Mouse (Mus musculus) embryonic facial prominence, embryonic 13.5 days (tissue): Measurements from ENCODE around the gene Tjap1. TPM values are rescaled to one million over a fixed set of nuclear protein-coding genes. Genes with fewer than 3 reads are reported as not detected.

Source experiments
- ATAC-seq: fragments of 200-750 bp; cut with Nextera tagmentation; 2 replicates; pipeline ENCODE4 v1.8.0; 2017; ENCODE audit warnings: low read depth; ENCODE audit not compliant: insufficient number of reproducible peaks, insufficient read depth, low FRiP score, low TSS enrichment
- H3K27ac ChIP-seq: fragments of 300-500 bp; sonication (generic); 2 replicates; pipeline ENCODE4 v1.5.1; 2015; ENCODE audit warnings: moderate library complexity, mild to moderate bottlenecking, inconsistent platforms
- H3K27me3 ChIP-seq: fragments of 300-500 bp; sonication (generic); 2 replicates; pipeline ENCODE4 v1.6.1; 2015; ENCODE audit warnings: mild to moderate bottlenecking, inconsistent platforms
- H3K36me3 ChIP-seq: fragments of 300-500 bp; sonication (generic); 2 replicates; pipeline ENCODE4 v1.6.1; 2015; ENCODE audit warnings: mild to moderate bottlenecking, inconsistent platforms
- H3K4me1 ChIP-seq: fragments of 300-500 bp; sonication (generic); 2 replicates; pipeline ENCODE4 v1.6.1; 2015; ENCODE audit warnings: inconsistent platforms
- H3K4me2 ChIP-seq: fragments of 300-500 bp; sonication (generic); 2 replicates; pipeline ENCODE4 v1.6.1; 2015; ENCODE audit warnings: moderate library complexity, mild to moderate bottlenecking, inconsistent platforms
- H3K4me3 ChIP-seq: fragments of 300-500 bp; sonication (generic); 2 replicates; pipeline ENCODE4 v1.5.1; 2015; ENCODE audit warnings: mild to moderate bottlenecking, inconsistent platforms
- H3K9ac ChIP-seq: fragments of 300-500 bp; sonication (generic); 2 replicates; pipeline ENCODE4 v1.6.1; 2015; ENCODE audit warnings: mild to moderate bottlenecking, inconsistent platforms
- H3K9me3 ChIP-seq: fragments of 300-500 bp; sonication (generic); 2 replicates; pipeline ENCODE4 v1.6.1; 2016; ENCODE audit warnings: inconsistent platforms
- WGBS: fragments of 180-500 bp; shearing (Covaris S2); methylation state at CpG from one replicate; pipeline ENCODE4 v1.1.7; 2015; ENCODE audit warnings: mixed read lengths; 5-methylcytosine and 5-hydroxymethylcytosine counted together
- polyA plus RNA-seq: library from polyadenylated mRNA; unstranded; fragments of >200 nt; fragmentation: Nextera tagmentation; extraction: Ambion mirVana; gene quantifications from 2 replicates; pipeline ENCODE4 v1.2.1, GENCODE M21; 2015

The Tjap1 gene
- polyA plus RNA-seq, 1 experiment from 2014 or later, result 57.9 TPM

DNA sequence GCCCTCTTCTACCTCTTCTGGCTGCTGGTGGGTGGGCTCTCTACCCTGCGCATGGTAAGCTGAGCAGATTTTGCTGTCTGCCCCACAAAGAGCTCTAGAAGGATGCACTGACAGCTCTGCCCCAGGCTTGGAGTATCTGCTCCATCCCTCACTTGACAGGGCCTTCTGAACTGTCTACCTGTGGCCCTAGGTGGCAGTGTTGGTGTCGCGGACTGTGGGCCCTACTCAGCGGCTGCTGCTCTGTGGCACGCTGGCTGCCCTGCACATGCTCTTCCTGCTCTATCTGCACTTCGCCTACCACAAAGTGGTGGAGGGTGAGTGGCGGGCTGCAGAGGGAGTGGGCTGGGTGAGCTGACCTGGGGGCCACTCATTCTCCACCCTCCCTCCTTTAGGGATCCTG lies 31.7 kb downstream of the Tjap1 start:
- peaks cover 44% of the 10 kb centered on the region for H3K36me3 ChIP-seq
- no peak overlapping the region for H3K27ac ChIP-seq
- H3K4me3 ChIP-seq, result no peak overlapping the region
- no peak for ATAC-seq
- no peaks in the 10 kb centered on the region for H3K9me3 ChIP-seq
- no peak overlapping the region for H3K9ac ChIP-seq
- no peak overlapping the region; the same call in 1 of the 2 replicates for H3K4me2 ChIP-seq
- H3K27me3 ChIP-seq, result peaks cover 22% of the 10 kb centered on the region
- peaks cover 37% of the 10 kb centered on the region for H3K4me1 ChIP-seq
- 80% methylated on average over 7 of the region's 7 CpGs for WGBS

DNA sequence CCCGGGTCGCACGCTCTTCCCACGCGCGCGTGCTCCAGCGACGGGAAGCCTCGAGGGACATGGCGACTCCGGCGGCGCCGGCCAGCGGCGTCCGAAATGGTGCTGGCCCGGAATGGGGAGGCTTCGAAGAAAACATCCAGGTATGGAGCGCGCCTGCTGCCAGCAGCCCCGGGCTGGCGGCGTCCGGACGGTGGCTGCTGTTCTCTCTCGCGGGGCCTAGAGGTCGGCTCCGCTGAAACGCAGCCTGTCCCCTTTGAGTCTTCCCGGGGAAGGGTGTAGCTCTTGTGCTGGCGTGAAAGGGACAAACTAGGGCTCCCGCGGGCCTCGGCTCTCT lies 34.7 kb downstream of the Tjap1 start:
- Histone ChIP-seq H3K27me3 (no peaks in the 10 kb centered on the region), H3K9me3 (no peaks in the 10 kb centered on the region), H3K4me3 (peak overlapping the region; percentile 91), H3K4me1 (peaks cover 28% of the 10 kb centered on the region), H3K27ac (peak overlapping the region; percentile 80), H3K9ac (peak overlapping the region; percentile 97), H3K36me3 (peaks cover 71% of the 10 kb centered on the region), H3K4me2 (peak overlapping the region; percentile 74)
- under 1% methylated on average over 37 of the region's 37 CpGs for WGBS
- ATAC-seq, result peak; percentile 22; the same call in 1 of the 2 replicates

DNA sequence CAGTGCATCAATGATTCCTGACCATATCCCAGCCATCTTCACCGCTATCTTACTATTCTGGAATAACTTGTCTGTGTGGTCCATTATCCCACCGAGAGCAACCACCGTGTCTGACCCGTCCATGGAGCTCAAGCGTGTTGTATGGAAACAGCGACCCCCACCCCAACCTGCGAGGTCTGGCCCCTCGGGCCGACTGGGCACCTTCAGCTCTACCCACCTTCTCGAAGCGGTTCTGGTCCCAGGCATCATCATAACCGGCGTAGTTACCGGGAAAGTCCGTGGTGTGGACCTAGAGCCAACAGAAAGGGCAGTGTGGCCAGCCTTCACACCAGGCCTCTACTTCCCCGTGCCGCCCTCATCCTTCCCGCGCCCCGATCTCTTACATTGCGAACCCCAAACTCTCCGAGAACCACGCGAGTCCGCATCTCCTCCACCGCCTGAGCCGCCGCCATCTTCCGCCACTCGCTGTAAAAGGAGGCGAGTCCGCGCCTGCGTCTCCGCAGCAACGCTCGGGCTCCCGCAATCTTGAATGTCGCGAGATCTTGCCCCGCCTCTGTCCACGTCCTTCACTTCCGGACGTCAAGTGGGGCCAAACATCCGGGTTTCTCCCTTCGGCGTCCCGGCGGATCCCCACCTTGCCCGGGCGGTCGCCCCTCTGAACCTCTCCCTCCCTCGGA lies 35.2 kb downstream of the Tjap1 start, which contains the start of the genes Polr1c and Yipf3:
Gene Polr1c (minus strand): TSS at position 543 of the 677 bp plus-strand sequence.
Gene Yipf3 (plus strand): TSS at position 569 of the 677 bp plus-strand sequence.
- Histone ChIP-seq H3K36me3 (peaks cover 76% of the 10 kb centered on the region), H3K9me3 (no peaks in the 10 kb centered on the region), H3K27ac (peak within 1 kb of the TSS; percentile 80), H3K4me1 (peaks cover 26% of the 10 kb centered on the region), H3K4me2 (peak within 1 kb of the TSS; percentile 74), H3K9ac (peak within 1 kb of the TSS; percentile 97), H3K27me3 (no peaks in the 10 kb centered on the region), H3K4me3 (peak within 1 kb of the TSS; percentile 91)
- under 1% methylated on average over 53 of the region's 53 CpGs for WGBS
- ATAC-seq, result peak; percentile 83

DNA sequence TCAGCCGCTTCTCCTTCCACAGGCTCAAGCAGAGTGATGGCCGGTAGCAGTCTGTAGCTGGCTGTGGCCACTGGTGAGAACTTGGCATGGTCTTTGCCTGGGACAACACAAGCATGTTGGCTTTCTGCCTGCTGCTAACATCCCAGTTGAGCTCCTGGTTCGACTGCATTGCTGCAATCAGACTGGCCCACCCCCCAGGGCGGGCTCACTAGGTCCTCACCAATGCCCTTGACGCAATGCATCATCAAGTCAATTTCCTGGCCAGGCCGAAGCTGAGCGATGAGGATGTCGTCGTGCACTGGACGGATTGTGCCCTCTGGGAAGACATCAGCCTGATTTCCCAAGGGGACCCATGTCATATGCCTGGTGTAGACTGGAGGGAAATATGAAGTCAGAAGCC lies 38.2 kb downstream of the Tjap1 start:
- Histone ChIP-seq H3K4me1 (peaks cover 22% of the 10 kb centered on the region), H3K4me2 (no peak overlapping the region), H3K27ac (no peak overlapping the region), H3K9ac (0 out of 2 replicates have a peak overlapping the region, but pooled peaks have one; percentile 11), H3K9me3 (no peaks in the 10 kb centered on the region), H3K27me3 (no peaks in the 10 kb centered on the region), H3K4me3 (no peak overlapping the region), H3K36me3 (peaks cover 77% of the 10 kb centered on the region)
- ATAC-seq, result no peak
- WGBS, result 78% methylated on average over 10 of the region's 10 CpGs

DNA sequence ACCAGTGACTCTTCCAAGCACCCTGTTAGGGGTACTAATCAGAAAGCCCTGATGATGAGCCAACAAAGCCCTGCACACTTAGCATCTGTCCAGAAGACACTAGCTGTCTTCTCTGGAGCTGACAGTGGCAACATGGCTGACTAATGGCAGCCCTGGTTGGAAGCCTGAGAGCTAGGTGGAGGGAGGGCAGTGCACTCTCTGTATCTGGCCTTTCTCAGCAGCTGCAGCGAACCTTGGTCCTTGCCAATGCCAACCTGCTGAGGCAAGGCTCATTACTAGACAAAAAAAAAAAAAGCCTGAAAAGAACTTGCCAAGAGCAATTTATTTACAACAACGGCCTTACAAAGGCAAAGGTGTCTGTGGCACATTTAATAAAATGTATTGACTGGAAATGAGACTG lies 39.2 kb downstream of the Tjap1 start:
- no peak for ATAC-seq
- no peak overlapping the region for H3K9ac ChIP-seq
- H3K27me3 ChIP-seq, result no peaks in the 10 kb centered on the region
- no peak overlapping the region for H3K4me3 ChIP-seq
- H3K27ac ChIP-seq, result no peak overlapping the region
- 81% methylated on average over 2 of the region's 2 CpGs for WGBS
- peaks cover 12% of the 10 kb centered on the region for H3K4me1 ChIP-seq
- H3K4me2 ChIP-seq, result no peak overlapping the region
- no peaks in the 10 kb centered on the region for H3K9me3 ChIP-seq
- H3K36me3 ChIP-seq, result peaks cover 80% of the 10 kb centered on the region

DNA sequence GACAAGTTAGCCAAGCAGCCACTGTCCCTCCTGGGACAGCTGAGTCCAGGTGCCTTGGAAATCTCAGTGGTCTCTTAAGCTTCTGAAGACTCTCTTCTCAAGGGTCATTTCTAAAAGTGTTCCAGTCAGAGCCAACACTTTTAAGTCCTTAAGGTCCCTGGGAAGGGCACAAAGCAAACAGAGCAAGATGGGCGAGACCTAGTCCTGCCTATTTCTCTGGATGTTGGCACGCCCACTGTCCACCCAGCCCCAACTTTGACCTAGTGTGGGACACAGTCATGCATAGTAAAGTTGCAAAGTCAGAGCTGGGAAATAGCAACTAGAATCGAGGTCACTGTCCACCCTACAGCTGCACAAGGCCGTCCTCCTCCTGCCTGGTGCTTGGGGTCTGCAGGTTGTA lies 39.8 kb downstream of the Tjap1 start:
- Histone ChIP-seq H3K4me3 (no peak overlapping the region), H3K27me3 (no peaks in the 10 kb centered on the region), H3K4me1 (peaks cover 11% of the 10 kb centered on the region), H3K9me3 (no peaks in the 10 kb centered on the region), H3K9ac (no peak overlapping the region), H3K4me2 (no peak overlapping the region), H3K36me3 (peaks cover 87% of the 10 kb centered on the region), H3K27ac (no peak overlapping the region)
- WGBS, result 87% methylated on average over 4 of the region's 4 CpGs
- no peak for ATAC-seq

DNA sequence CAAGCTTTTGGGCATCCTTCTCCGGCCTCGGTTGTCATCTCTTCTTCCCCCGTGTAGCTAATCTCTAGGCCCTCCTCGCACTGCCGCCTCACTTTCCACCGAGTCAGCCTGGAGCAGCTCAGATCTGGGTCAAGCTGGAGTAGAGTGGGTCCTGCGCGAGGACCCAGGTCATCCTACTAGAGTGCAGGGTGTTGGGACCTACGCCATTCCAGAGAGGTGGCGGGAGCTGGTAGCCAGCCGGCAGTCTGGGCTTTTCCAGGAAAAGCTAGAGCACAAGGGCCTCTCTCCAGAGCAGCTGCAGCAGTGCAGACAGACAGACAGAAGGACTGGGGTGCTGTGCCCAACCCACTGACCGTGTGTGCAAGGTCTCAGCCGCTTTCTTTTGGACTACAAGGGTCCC lies 40.6 kb downstream of the Tjap1 start:
- H3K27ac ChIP-seq, result no peak overlapping the region
- H3K36me3 ChIP-seq, result peaks cover 93% of the 10 kb centered on the region
- no peaks in the 10 kb centered on the region for H3K9me3 ChIP-seq
- H3K4me1 ChIP-seq, result peaks cover 11% of the 10 kb centered on the region
- ATAC-seq, result no peak
- H3K4me3 ChIP-seq, result no peak overlapping the region
- H3K4me2 ChIP-seq, result no peak overlapping the region
- H3K27me3 ChIP-seq, result no peaks in the 10 kb centered on the region
- H3K9ac ChIP-seq, result no peak overlapping the region
- WGBS, result 84% methylated on average over 13 of the region's 13 CpGs

DNA sequence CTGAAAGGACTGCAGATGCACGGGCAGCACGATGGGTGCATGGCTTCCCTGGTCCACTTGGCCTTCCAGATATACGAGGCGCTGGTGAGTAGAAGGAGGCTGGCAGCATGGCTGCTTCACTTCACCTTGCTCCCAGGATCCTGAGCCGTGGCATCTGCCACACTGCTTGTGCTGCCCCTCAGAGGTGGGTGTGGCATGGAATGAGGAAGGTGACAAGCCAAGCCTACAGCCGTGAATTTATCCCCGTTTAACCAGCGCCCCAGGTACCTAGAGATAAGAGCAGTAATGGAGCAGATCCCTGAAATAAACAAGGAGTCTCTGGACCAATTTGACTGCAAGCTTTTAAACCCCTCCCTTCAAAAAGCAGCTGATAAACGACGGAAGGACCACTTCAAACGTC lies 41.4 kb downstream of the Tjap1 start:
- Histone ChIP-seq H3K4me1 (peaks cover 4% of the 10 kb centered on the region), H3K4me3 (no peak overlapping the region), H3K4me2 (no peak overlapping the region), H3K9me3 (no peaks in the 10 kb centered on the region), H3K27me3 (no peaks in the 10 kb centered on the region), H3K36me3 (peaks cover 99% of the 10 kb centered on the region), H3K9ac (no peak overlapping the region), H3K27ac (0 out of 2 replicates have a peak overlapping the region, but pooled peaks have one; percentile 2)
- 80% methylated on average over 11 of the region's 11 CpGs for WGBS
- ATAC-seq, result no peak

DNA sequence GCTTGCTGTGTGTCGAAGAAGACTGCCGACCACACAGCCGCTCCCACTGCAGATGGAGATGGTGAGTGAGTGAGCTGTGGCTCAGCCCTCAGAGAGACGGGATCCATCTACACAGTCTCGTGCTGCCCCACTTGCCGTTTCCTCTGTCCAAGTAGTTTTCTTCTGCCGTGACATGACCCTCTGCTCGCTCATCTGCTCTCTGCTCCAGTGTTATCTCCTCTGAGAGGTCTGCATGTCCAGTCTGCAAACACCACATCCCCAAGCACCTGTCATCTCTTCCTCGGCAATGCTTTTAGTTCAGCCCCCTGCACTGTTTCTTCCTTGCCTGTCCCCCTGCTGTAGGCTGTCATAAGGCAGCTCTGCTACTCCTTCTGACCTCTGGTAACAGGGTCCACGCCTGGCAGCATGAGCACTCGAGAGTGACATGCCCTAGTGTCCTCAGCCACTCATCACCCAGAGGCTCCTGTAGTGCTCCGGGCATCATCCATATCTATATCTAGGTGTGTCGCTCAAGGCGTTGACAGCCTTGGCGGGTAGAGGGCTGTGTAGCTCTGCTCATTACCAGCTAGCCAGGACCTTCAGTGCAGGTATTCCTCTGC lies 43.2 kb downstream of the Tjap1 start:
- 88% methylated on average over 15 of the region's 15 CpGs for WGBS
- H3K9me3 ChIP-seq, result no peaks in the 10 kb centered on the region
- no peak for ATAC-seq

DNA sequence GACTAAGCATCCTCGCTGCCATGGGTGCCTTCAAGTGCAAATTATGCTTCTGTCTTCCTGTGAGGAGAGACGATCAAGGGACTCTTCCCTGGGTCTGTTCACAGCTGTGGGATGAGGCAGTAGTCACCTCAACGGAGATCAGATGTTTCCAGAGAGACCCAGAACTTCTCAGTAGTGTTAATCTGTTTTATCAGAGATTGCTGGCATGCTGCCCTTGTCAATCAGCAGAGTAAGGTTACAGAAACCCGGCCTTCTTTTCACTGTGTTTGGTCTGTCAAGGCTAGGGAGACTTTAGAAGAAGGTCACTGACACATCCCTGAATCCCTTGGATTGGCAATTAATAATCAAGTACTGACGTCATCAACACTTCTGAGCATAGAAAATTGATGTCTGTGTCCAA lies 45.3 kb downstream of the Tjap1 start:
- Histone ChIP-seq H3K4me3 (no peak overlapping the region), H3K27ac (no peak overlapping the region), H3K4me1 (no peaks in the 10 kb centered on the region), H3K4me2 (no peak overlapping the region), H3K36me3 (peaks cover 95% of the 10 kb centered on the region), H3K27me3 (no peaks in the 10 kb centered on the region), H3K9ac (no peak overlapping the region), H3K9me3 (no peaks in the 10 kb centered on the region)
- WGBS, result 79% methylated on average over 5 of the region's 5 CpGs
- ATAC-seq, result no peak

More for the DNA sequence above, 43.2 kb downstream of the Tjap1 start:
- no peaks in the 10 kb centered on the region for H3K4me1 ChIP-seq
- H3K9ac ChIP-seq, result no peak overlapping the region
- no peak overlapping the region for H3K27ac ChIP-seq
- peaks cover 97% of the 10 kb centered on the region for H3K36me3 ChIP-seq
- no peak overlapping the region for H3K4me2 ChIP-seq
- no peak overlapping the region for H3K4me3 ChIP-seq
- no peaks in the 10 kb centered on the region for H3K27me3 ChIP-seq

DNA sequence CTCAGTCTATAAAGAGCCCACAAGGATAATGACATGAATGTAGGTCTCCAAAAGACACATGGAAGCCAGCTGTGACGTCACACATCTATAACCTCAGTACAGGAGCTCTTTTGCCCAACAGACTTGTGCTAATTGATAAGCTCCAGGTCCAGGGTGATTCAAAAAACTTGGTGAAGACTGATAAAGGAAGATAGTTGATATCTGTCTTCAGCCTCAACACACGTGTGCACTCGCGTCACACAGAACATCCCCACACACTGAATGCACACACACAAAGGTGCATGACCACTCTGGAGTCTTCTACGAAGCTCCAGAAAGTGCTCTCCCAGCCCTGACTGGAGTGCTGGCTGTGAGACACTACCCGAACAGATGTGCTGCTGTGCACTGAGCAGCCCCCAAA lies 45.7 kb downstream of the Tjap1 start:
- Histone ChIP-seq H3K27me3 (no peaks in the 10 kb centered on the region), H3K4me3 (no peak overlapping the region), H3K9me3 (no peaks in the 10 kb centered on the region), H3K4me2 (no peak overlapping the region), H3K9ac (no peak overlapping the region), H3K36me3 (peaks cover 94% of the 10 kb centered on the region), H3K4me1 (no peaks in the 10 kb centered on the region), H3K27ac (no peak overlapping the region)
- no peak for ATAC-seq
- WGBS, result 92% methylated on average over 6 of the region's 6 CpGs

DNA sequence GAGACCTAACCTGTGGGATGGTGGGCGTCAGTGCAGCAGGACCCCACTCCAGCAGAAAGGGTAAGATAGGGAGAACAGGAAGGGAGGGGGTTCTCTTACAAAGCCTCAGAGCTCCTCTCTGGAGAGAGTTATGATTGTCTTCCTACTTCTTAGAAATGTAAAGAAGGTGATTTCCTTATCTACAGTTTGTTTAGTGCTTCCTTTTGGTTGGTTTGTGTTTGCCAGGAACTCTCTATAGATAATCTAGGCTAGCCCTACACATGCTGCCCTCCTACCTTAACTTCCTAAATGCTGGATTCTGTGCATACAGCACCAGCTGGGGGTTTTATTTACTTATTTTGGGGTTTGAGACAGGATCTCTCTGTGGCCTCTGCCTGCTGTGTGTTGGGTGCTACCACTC lies 46.8 kb downstream of the Tjap1 start:
- Histone ChIP-seq H3K4me2 (no peak overlapping the region), H3K36me3 (peaks cover 93% of the 10 kb centered on the region), H3K9ac (no peak overlapping the region), H3K27ac (no peak overlapping the region), H3K27me3 (no peaks in the 10 kb centered on the region), H3K4me3 (no peak overlapping the region), H3K9me3 (no peaks in the 10 kb centered on the region), H3K4me1 (no peaks in the 10 kb centered on the region)
- no peak for ATAC-seq
- WGBS, result 79% methylated on average over 1 of the region's 1 CpGs
